Mouse (Mus musculus) testis, adult 2 months (tissue): ENCODE results near the gene Tln2.

Experiments
- CTCF ChIP-seq: fragments of 200-500 bp; IDR thresholded peaks from 2 replicates; pipeline ENCODE4 v1.5.1; 2012; ENCODE audit warnings: low read depth, mild to moderate bottlenecking, inconsistent platforms, low read length, moderate library complexity; ENCODE audit not compliant: control insufficient read depth, insufficient read depth, insufficient replicate concordance
- POLR2A ChIP-seq: fragments of 200-500 bp; IDR thresholded peaks from 2 replicates; pipeline ENCODE4 v1.6.1; 2012; ENCODE audit warnings: low read depth, mild to moderate bottlenecking, inconsistent platforms, low read length, moderate library complexity; ENCODE audit not compliant: control insufficient read depth

- TF ChIP-seq CTCF, result no peak
- TF ChIP-seq POLR2A, result no peak
These were observed 122.0 kb downstream of the Tln2 start for GRCm38 (mm10) chr9:67437511-67437910.
